ENCODE assay signal across 24 mouse cellular contexts in the genomic region with DNA sequence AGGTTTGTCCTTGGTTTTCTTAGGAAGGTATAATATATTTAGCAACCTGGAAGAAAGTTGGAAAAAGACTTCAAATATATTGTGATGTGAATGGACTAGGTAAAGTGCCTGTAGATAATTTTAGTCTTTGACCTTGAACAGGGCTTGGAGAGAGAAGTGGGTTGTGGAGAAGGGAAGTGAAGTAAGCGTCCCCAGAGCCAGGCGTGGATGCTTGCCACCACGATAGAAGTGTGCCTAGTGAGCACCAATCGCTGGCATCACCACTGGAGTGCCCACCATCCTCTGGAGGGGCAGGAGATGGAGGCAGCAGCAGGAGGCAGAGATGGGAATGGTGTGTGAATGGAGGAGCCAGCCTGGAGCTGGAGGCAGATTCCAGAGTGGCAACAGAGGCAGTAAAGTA.
"Had no signal": no experiment of that assay in that cellular context is flagged by ENCODE, and none has a peak within 500 bp of the region (broad histone marks: within the 10 kb centered on the region; RNA-seq: fewer than 3 reads in every experiment).

No protein-coding gene starts in this region.

- ATAC-seq: intestine, postnatal 0 days; liver, postnatal 0 days; lung, postnatal 0 days; midbrain, embryonic 16.5 days had no signal

- H3K36me3 ChIP-seq: limb, embryonic 12.5 days; limb, embryonic 15.5 days; midbrain, embryonic 12.5 days; neural tube, embryonic 12.5 days; neural tube, embryonic 15.5 days; stomach, embryonic 15.5 days had no signal

- H3K27me3 ChIP-seq: limb, embryonic 12.5 days; neural tube, embryonic 12.5 days; neural tube, embryonic 15.5 days; stomach, embryonic 15.5 days had no signal

- H3K27ac ChIP-seq: left cerebral cortex, adult 2 months; limb, embryonic 12.5 days; limb, embryonic 15.5 days; liver, embryonic 14.5 days; macrophage; midbrain, embryonic 12.5 days; neural tube, embryonic 12.5 days; neural tube, embryonic 15.5 days; stomach, embryonic 15.5 days had no signal

- H3K4me3 ChIP-seq: left cerebral cortex, adult 2 months; limb, embryonic 12.5 days; limb, embryonic 15.5 days; midbrain, embryonic 12.5 days; neural tube, embryonic 12.5 days; neural tube, embryonic 15.5 days; stomach, embryonic 15.5 days had no signal

- DNase-seq: kidney, adult 2 months; kidney, postnatal 10 days; kidney, postnatal 36 days; layer of hippocampus, postnatal 36 days; left cerebral cortex, postnatal 4 days; liver, postnatal 0 days; lung, embryonic 14.5 days; retina, postnatal 1 day; right cerebral cortex, postnatal 25 days; spleen, adult 18-20 months; thymus, postnatal 25 days had no signal

- H3K9ac ChIP-seq: limb, embryonic 12.5 days; limb, embryonic 15.5 days; liver, embryonic 14.5 days; liver, postnatal 0 days; lung, embryonic 14.5 days; midbrain, embryonic 12.5 days; neural tube, embryonic 12.5 days; neural tube, embryonic 15.5 days; stomach, embryonic 15.5 days had no signal

- H3K4me1 ChIP-seq: limb, embryonic 12.5 days; limb, embryonic 15.5 days; midbrain, embryonic 12.5 days; neural tube, embryonic 12.5 days; neural tube, embryonic 15.5 days; stomach, embryonic 15.5 days had no signal

- H3K9me3 ChIP-seq: limb, embryonic 15.5 days; midbrain, embryonic 12.5 days; stomach, embryonic 15.5 days had no signal

- H3K4me2 ChIP-seq: limb, embryonic 12.5 days; limb, embryonic 15.5 days; liver, embryonic 11.5 days; lung, embryonic 14.5 days; midbrain, embryonic 12.5 days; neural tube, embryonic 12.5 days; neural tube, embryonic 15.5 days; stomach, embryonic 15.5 days had no signal
